Mouse (Mus musculus) cerebellum, postnatal 25 days (tissue): ENCODE results near the gene Mcfd2.
"Not testable (repeated sequence)": the region's sequence is repeated elsewhere in the genome, so short reads cannot be mapped to it uniquely, and the experiment has no call there.

Source experiments
- DNase-seq, 2 experiments: peaks; one replicate each; pipeline ENCODE4 v3.0.0; 2021; ENCODE audit warnings: mixed read lengths in 2 of 2

Mcfd2 gene

GRCm38 (mm10) chr17:87265792-87266186, at the start of gene Mcfd2:
Gene Mcfd2, minus strand, starts transcription at chr17:87265935.
- DNase-seq = peak; percentile 90 to 97

- peak; percentile 97 to 98 for DNase-seq
These were observed 49.3 kb upstream of the Mcfd2 start for GRCm38 (mm10) chr17:87315021-87315531.

GRCm38 (mm10) chr17:87314530-87314946, 48.8 kb upstream of the Mcfd2 start:
- peak; percentile 53 to 67 for DNase-seq

GRCm38 (mm10) chr17:87314121-87314520, 48.4 kb upstream of the Mcfd2 start:
- DNase-seq = no peak

GRCm38 (mm10) chr17:87312924-87313870, 47.5 kb upstream of the Mcfd2 start:
- DNase-seq = peak; percentile 14 to 34

GRCm38 (mm10) chr17:87312351-87312750, 46.6 kb upstream of the Mcfd2 start:
- peak in 1 of 2 experiments; percentile 32 for DNase-seq

- no peak for DNase-seq
These were observed 44.8 kb upstream of the Mcfd2 start for GRCm38 (mm10) chr17:87310497-87310896.

GRCm38 (mm10) chr17:87309073-87309788, 43.5 kb upstream of the Mcfd2 start:
- DNase-seq = no peak

- DNase-seq = no peak
These were observed 41.0 kb upstream of the Mcfd2 start for GRCm38 (mm10) chr17:87306746-87307145.

- DNase-seq = no peak
These were observed 39.3 kb upstream of the Mcfd2 start for GRCm38 (mm10) chr17:87305065-87305464.

GRCm38 (mm10) chr17:87304151-87304894, 38.6 kb upstream of the Mcfd2 start:
- DNase-seq = no peak

GRCm38 (mm10) chr17:87302014-87302794, 36.5 kb upstream of the Mcfd2 start:
- DNase-seq = no peak

GRCm38 (mm10) chr17:87301607-87302006, 35.9 kb upstream of the Mcfd2 start:
- not testable (repeated sequence) for DNase-seq

GRCm38 (mm10) chr17:87300340-87300739, 34.6 kb upstream of the Mcfd2 start:
- no peak for DNase-seq

- no peak for DNase-seq
These were observed 33.2 kb upstream of the Mcfd2 start for GRCm38 (mm10) chr17:87298944-87299343.

GRCm38 (mm10) chr17:87296701-87297100, 31.0 kb upstream of the Mcfd2 start:
- DNase-seq = not testable (repeated sequence)

GRCm38 (mm10) chr17:87295738-87296137, 30.0 kb upstream of the Mcfd2 start:
- DNase-seq = no peak

GRCm38 (mm10) chr17:87293125-87293524, 27.4 kb upstream of the Mcfd2 start:
- DNase-seq = no peak

- no peak for DNase-seq
These were observed 26.0 kb upstream of the Mcfd2 start for GRCm38 (mm10) chr17:87291782-87292181.

GRCm38 (mm10) chr17:87291037-87291436, 25.3 kb upstream of the Mcfd2 start:
- DNase-seq = no peak

GRCm38 (mm10) chr17:87289367-87289766, 23.6 kb upstream of the Mcfd2 start:
- no peak for DNase-seq

- DNase-seq = no peak
These were observed 22.4 kb upstream of the Mcfd2 start for GRCm38 (mm10) chr17:87288131-87288530.
